15 mouse cellular contexts compared by ENCODE assay signal in the genomic region with DNA sequence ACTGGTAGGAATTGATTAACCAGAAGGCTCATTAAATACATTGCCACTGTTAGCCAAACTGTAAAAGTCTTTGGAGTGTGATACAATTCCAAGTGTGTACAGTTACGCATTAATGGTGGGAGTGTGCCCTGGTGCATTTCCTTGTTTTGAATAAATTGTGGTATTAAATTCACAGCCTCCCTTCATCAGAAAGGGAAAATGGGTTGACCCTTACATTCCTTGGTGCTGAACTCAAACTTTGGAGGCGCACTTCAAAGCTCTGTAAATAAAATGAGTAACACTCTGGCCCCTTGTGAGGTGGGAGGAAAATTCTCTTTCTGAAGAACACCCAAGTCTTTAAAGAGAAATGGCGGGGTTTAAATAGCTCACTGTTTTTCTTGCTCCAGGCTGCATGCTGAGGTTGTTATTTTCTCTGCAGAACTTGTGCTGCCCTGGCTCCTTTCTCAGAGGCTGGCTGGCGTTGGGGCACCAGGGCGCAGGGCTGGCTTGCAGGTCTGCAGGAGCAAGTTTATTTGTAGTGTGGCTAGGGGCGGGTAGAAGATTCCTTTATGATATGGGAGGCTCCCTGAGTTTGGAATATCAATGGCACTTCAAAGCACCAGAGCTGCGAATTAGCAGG.
DNase-seq lines count a peak whose midpoint lies in the region; ATAC-seq and TF ChIP-seq lines count a peak whose summit lies in the region.
"Had no signal": no experiment of that assay in that cellular context is flagged by ENCODE, and none has a peak within 500 bp of the region (broad histone marks: within the 10 kb centered on the region; RNA-seq: fewer than 3 reads in every experiment).

No protein-coding gene starts in this region.

- no peak for TF ChIP-seq POLR2A in kidney, adult 2 months (IDR thresholded peaks at IDR 0.05; ENCODE audit: low read depth, low read length)

- no peak overlapping the region for H3K27ac ChIP-seq in kidney, adult 2 months (ENCODE audit: insufficient read depth, low read depth, low read length)
- H3K27ac ChIP-seq in embryonic facial prominence, embryonic 11.5 days (replicated peaks; ENCODE audit: low read depth, low read length), result no peak overlapping the region
- H3K27ac ChIP-seq in limb, embryonic 10.5 days, result 0 out of 2 replicates have a peak overlapping the region, but pooled peaks have one; percentile 19
- H3K27ac ChIP-seq: hindbrain, postnatal 0 days; liver, embryonic 12.5 days had no signal

- H3K4me3 ChIP-seq in kidney, adult 2 months (ENCODE audit: insufficient read depth, low read depth, low read length), result no peak overlapping the region
- H3K4me3 ChIP-seq in embryonic facial prominence, embryonic 11.5 days (ENCODE audit: low read depth, low read length), result no peak overlapping the region
- H3K4me3 ChIP-seq in limb, embryonic 10.5 days, result no peak overlapping the region
- H3K4me3 ChIP-seq: liver, embryonic 12.5 days had no signal

- no peaks in the 10 kb centered on the region for H3K36me3 ChIP-seq in kidney, adult 2 months (ENCODE audit: control insufficient read depth, insufficient read depth, low read length)
- no peaks in the 10 kb centered on the region for H3K36me3 ChIP-seq in embryonic facial prominence, embryonic 11.5 days (replicated peaks; ENCODE audit: control insufficient read depth, insufficient read depth, low read depth, low read length)
- H3K36me3 ChIP-seq in limb, embryonic 10.5 days, result no peaks in the 10 kb centered on the region
- H3K36me3 ChIP-seq: liver, embryonic 12.5 days had no signal

- 17% methylated on average over 7 of the region's 7 CpGs for WGBS in kidney, adult 2 months
- 40% methylated on average over 7 of the region's 7 CpGs for WGBS in embryonic facial prominence, embryonic 11.5 days
- WGBS in limb, embryonic 10.5 days, result 28% methylated on average over 7 of the region's 7 CpGs

- no peak overlapping the region for H3K4me2 ChIP-seq in embryonic facial prominence, embryonic 11.5 days (ENCODE audit: low read depth, low read length)
- H3K4me2 ChIP-seq: liver, embryonic 12.5 days had no signal

- no peak for TF ChIP-seq CTCF in kidney, adult 2 months (conservative IDR thresholded peaks at IDR 0.05; ENCODE audit: insufficient read depth, insufficient read length, low read depth, low read length)

- no peaks in the 10 kb centered on the region for H3K27me3 ChIP-seq in kidney, adult 2 months (replicated peaks; ENCODE audit: control insufficient read depth, insufficient read depth, low read length)
- no peaks in the 10 kb centered on the region for H3K27me3 ChIP-seq in embryonic facial prominence, embryonic 11.5 days (ENCODE audit: control insufficient read depth, insufficient read depth, low read length)
- H3K27me3 ChIP-seq in limb, embryonic 10.5 days (ENCODE audit: low read depth, poor library complexity, severe bottlenecking), result no peaks in the 10 kb centered on the region
- H3K27me3 ChIP-seq: liver, embryonic 12.5 days had no signal

- no peak overlapping the region for H3K9ac ChIP-seq in embryonic facial prominence, embryonic 11.5 days (replicated peaks; ENCODE audit: low read length)
- H3K9ac ChIP-seq: liver, embryonic 12.5 days had no signal

- DNase-seq in kidney, adult 2 months, result peak; percentile 21
- no peak for DNase-seq in kidney, adult 18-20 months
- peak; percentile 41 for DNase-seq in Muller cell, postnatal 12 days (ENCODE audit: inconsistent ontology term)
- peak; percentile 2 for DNase-seq in embryonic facial prominence, embryonic 11.5 days (ENCODE audit: low spot score)
- DNase-seq in limb, embryonic 10.5 days (ENCODE audit: low spot score), result no peak
- DNase-seq in retina, embryonic 14.5 days (ENCODE audit: low spot score), result no peak
- no peak for DNase-seq in layer of hippocampus, adult 8-10 months (ENCODE audit: low spot score in 2 of 2)
- DNase-seq: cerebellum, adult 11-12 months; heart, adult 11 months; heart, postnatal 10 days; right cerebral cortex, postnatal 14 days; thymus, adult 18-20 months had no signal

- H3K9me3 ChIP-seq in embryonic facial prominence, embryonic 11.5 days (replicated peaks; ENCODE audit: control insufficient read depth, low read length), result no peaks in the 10 kb centered on the region
- H3K9me3 ChIP-seq in limb, embryonic 10.5 days (replicated peaks), result no peaks in the 10 kb centered on the region
- H3K9me3 ChIP-seq: liver, embryonic 12.5 days had no signal

- no peak for ATAC-seq in embryonic facial prominence, embryonic 11.5 days (replicated peaks; ENCODE audit: insufficient number of reproducible peaks, low FRiP score, low TSS enrichment, low read depth)
- no peak for ATAC-seq in granulocyte monocyte progenitor cell, adult 5-6 weeks (replicated peaks; ENCODE audit: poor library complexity, severe bottlenecking)
- ATAC-seq: hindbrain, postnatal 0 days; liver, embryonic 12.5 days had no signal

- no peaks in the 10 kb centered on the region for H3K4me1 ChIP-seq in kidney, adult 2 months (ENCODE audit: control insufficient read depth, insufficient read depth, low read length)
- H3K4me1 ChIP-seq in embryonic facial prominence, embryonic 11.5 days (ENCODE audit: control insufficient read depth, insufficient read depth, low read length), result no peaks in the 10 kb centered on the region
- peaks cover 33% of the 10 kb centered on the region for H3K4me1 ChIP-seq in limb, embryonic 10.5 days
- H3K4me1 ChIP-seq: liver, embryonic 12.5 days had no signal

Comparison
In these comparisons a context has a peak if more than half of its experiments do, and no peak if none do; other contexts are left out.
1. DNase-seq: peak in kidney, adult 2 months (single experiment), Muller cell, postnatal 12 days (single experiment) and embryonic facial prominence, embryonic 11.5 days (single experiment); none in kidney, adult 18-20 months (single experiment), limb, embryonic 10.5 days (single experiment), retina, embryonic 14.5 days (single experiment) and layer of hippocampus, adult 8-10 months (0 of 2).